Mouse (Mus musculus): Measurements from ENCODE around the gene Zfp292. TPM values are rescaled to one million over a fixed set of nuclear protein-coding genes. Genes with fewer than 3 reads are reported as not detected.
"Not testable (repeated sequence)": the region's sequence is repeated elsewhere in the genome, so short reads cannot be mapped to it uniquely, and the experiment has no call there.

Gene Zfp292
- total and polyA plus RNA-seq, 2 experiments from 2014 or later, result 15.6 to 22.6 TPM

DNA sequence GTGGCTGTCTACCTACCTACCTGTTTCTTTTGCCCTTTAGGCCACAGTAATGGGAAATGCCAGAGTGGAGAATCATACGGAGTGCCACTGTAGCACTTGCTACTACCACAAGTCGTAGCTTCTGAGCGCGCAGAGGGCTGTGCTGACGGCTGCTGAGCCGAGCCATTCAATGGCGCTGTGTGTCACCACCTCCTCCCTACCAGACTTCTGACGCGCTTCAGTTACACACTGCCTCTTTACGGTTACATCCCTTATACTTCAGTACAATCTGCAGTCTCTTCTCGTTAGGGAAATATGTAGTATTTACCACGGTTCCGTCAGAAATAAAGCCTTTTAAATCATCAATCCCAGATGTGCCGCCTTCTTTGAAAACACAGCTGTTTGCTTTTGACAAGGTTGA lies 24.3 kb upstream of the Zfp292 start:
- WGBS, result 46% methylated on average over 14 of the region's 14 CpGs
- no peaks in the 10 kb centered on the region for H3K9me3 ChIP-seq (ENCODE audit: low read length)
- H3K4me3 ChIP-seq (ENCODE audit: low read length), result no peak overlapping the region
- H3K4me1 ChIP-seq (ENCODE audit: insufficient read depth, low read length), result no peaks in the 10 kb centered on the region
- no peaks in the 10 kb centered on the region for H3K36me3 ChIP-seq (ENCODE audit: insufficient read depth, low read length)
- no peak for TF ChIP-seq CTCF (IDR thresholded peaks at IDR 0.05; ENCODE audit: low read depth)
- ATAC-seq, result no peak
- DNase-seq (ENCODE audit: low spot score), result peak; percentile 11
- H3K27ac ChIP-seq, result no peak overlapping the region
- H3K9ac ChIP-seq (replicated peaks; ENCODE audit: low read length), result no peak overlapping the region
- H3K27me3 ChIP-seq (ENCODE audit: insufficient read depth, low read length), result no peaks in the 10 kb centered on the region
- H3K4me2 ChIP-seq (ENCODE audit: low read depth, low read length), result 0 out of 2 replicates have a peak overlapping the region, but pooled peaks have one; percentile 19

DNA sequence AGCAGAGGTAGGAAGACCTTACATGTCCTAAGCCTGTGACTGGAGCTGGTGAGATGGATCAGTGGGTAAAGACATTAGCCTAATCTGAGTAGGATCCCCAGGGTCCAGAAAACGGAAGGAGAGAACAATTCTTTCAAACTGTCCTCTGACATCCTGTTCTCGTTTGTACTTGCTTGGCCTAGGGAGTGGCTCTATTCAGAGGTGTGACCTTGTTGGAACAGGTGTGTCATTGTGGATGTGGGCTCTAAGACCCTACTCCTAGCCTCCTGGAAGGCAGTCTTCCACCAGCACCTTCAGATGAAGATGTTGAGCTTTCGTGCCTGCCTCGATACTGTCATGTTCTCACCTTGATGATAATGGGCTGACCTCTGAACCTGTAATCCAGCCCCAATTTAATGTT lies 23.4 kb upstream of the Zfp292 start:
- no peak for TF ChIP-seq CTCF (IDR thresholded peaks at IDR 0.05; ENCODE audit: low read depth)
- ATAC-seq (no peak), DNase-seq (ENCODE audit: low spot score) (no peak)
- H3K36me3 ChIP-seq (ENCODE audit: insufficient read depth, low read length), result no peaks in the 10 kb centered on the region
- H3K9ac ChIP-seq (replicated peaks; ENCODE audit: low read length), result no peak overlapping the region
- H3K4me3 ChIP-seq (ENCODE audit: low read length), result no peak overlapping the region
- H3K27me3 ChIP-seq (ENCODE audit: insufficient read depth, low read length), result no peaks in the 10 kb centered on the region
- H3K9me3 ChIP-seq (ENCODE audit: low read length), result no peaks in the 10 kb centered on the region
- H3K4me2 ChIP-seq (ENCODE audit: low read depth, low read length), result no peak overlapping the region
- WGBS, result 82% methylated on average over 4 of the region's 4 CpGs
- no peaks in the 10 kb centered on the region for H3K4me1 ChIP-seq (ENCODE audit: insufficient read depth, low read length)
- no peak overlapping the region for H3K27ac ChIP-seq

GRCm38 (mm10) chr4:34905396-34905795 lies 22.6 kb upstream of the Zfp292 start:
- Histone ChIP-seq H3K36me3 (ENCODE audit: insufficient read depth, low read length) (no peaks in the 10 kb centered on the region), H3K9me3 (ENCODE audit: low read length) (no peaks in the 10 kb centered on the region), H3K4me1 (ENCODE audit: insufficient read depth, low read length) (no peaks in the 10 kb centered on the region; the same call in 1 of the 2 replicates), H3K27me3 (ENCODE audit: insufficient read depth, low read length) (no peaks in the 10 kb centered on the region), H3K27ac (no peak overlapping the region), H3K4me3 (ENCODE audit: low read length) (no peak overlapping the region), H3K9ac (replicated peaks; ENCODE audit: low read length) (no peak overlapping the region), H3K4me2 (ENCODE audit: low read depth, low read length) (no peak overlapping the region)
- TF ChIP-seq CTCF (IDR thresholded peaks at IDR 0.05; ENCODE audit: low read depth), result 0 out of 2 replicates have a peak, but pooled peaks have one; percentile 17
- 65% methylated on average over 5 of the region's 5 CpGs for WGBS
- DNase-seq (ENCODE audit: low spot score), result no peak
- ATAC-seq, result no peak

- H3K27ac ChIP-seq; DNase-seq (ENCODE audit: low spot score); H3K9me3 ChIP-seq (ENCODE audit: low read length); H3K36me3 ChIP-seq (ENCODE audit: insufficient read depth, low read length); ATAC-seq; H3K4me2 ChIP-seq (ENCODE audit: low read depth, low read length); H3K4me1 ChIP-seq (ENCODE audit: insufficient read depth, low read length); H3K9ac ChIP-seq (replicated peaks; ENCODE audit: low read length); H3K4me3 ChIP-seq (ENCODE audit: low read length); H3K27me3 ChIP-seq (ENCODE audit: insufficient read depth, low read length): not testable (repeated sequence)
- 82% methylated on average over 3 of the region's 3 CpGs for WGBS
Observed at GRCm38 (mm10) chr4:34901582-34901981, 18.8 kb upstream of the Zfp292 start.

GRCm38 (mm10) chr4:34901166-34901565 lies 18.4 kb upstream of the Zfp292 start:
- Histone ChIP-seq H3K36me3 (ENCODE audit: insufficient read depth, low read length) (no peaks in the 10 kb centered on the region), H3K9ac (replicated peaks; ENCODE audit: low read length) (no peak overlapping the region), H3K27me3 (ENCODE audit: insufficient read depth, low read length) (no peaks in the 10 kb centered on the region), H3K4me2 (ENCODE audit: low read depth, low read length) (no peak overlapping the region), H3K4me1 (ENCODE audit: insufficient read depth, low read length) (no peaks in the 10 kb centered on the region; the same call in 1 of the 2 replicates), H3K27ac (no peak overlapping the region), H3K4me3 (ENCODE audit: low read length) (no peak overlapping the region), H3K9me3 (ENCODE audit: low read length) (no peaks in the 10 kb centered on the region)
- DNase-seq (ENCODE audit: low spot score) (no peak), ATAC-seq (no peak)
- 85% methylated on average over 4 of the region's 4 CpGs for WGBS
- TF ChIP-seq CTCF (IDR thresholded peaks at IDR 0.05; ENCODE audit: low read depth), result no peak

GRCm38 (mm10) chr4:34900155-34900554 lies 17.4 kb upstream of the Zfp292 start:
- ATAC-seq, result peak; percentile 82
- H3K4me3 ChIP-seq (ENCODE audit: low read length), result no peak overlapping the region
- H3K27ac ChIP-seq, result no peak overlapping the region
- no peak for TF ChIP-seq CTCF (IDR thresholded peaks at IDR 0.05; ENCODE audit: low read depth)
- H3K36me3 ChIP-seq (ENCODE audit: insufficient read depth, low read length), result no peaks in the 10 kb centered on the region
- DNase-seq (ENCODE audit: low spot score), result peak; percentile 66
- H3K27me3 ChIP-seq (ENCODE audit: insufficient read depth, low read length), result no peaks in the 10 kb centered on the region
- no peak overlapping the region for H3K9ac ChIP-seq (replicated peaks; ENCODE audit: low read length)
- H3K4me1 ChIP-seq (ENCODE audit: insufficient read depth, low read length), result no peaks in the 10 kb centered on the region; the same call in 1 of the 2 replicates
- peak overlapping the region; percentile 14; the same call in 1 of the 2 replicates for H3K4me2 ChIP-seq (ENCODE audit: low read depth, low read length)
- H3K9me3 ChIP-seq (ENCODE audit: low read length), result no peaks in the 10 kb centered on the region
- 45% methylated on average over 9 of the region's 9 CpGs for WGBS

GRCm38 (mm10) chr4:34899322-34899721 lies 16.6 kb upstream of the Zfp292 start:
- DNase-seq (ENCODE audit: low spot score) (no peak), ATAC-seq (no peak)
- no peak overlapping the region for H3K27ac ChIP-seq
- H3K4me2 ChIP-seq (ENCODE audit: low read depth, low read length), result no peak overlapping the region
- WGBS, result 96% methylated on average over 1 of the region's 1 CpGs
- H3K9ac ChIP-seq (replicated peaks; ENCODE audit: low read length), result no peak overlapping the region
- no peaks in the 10 kb centered on the region for H3K9me3 ChIP-seq (ENCODE audit: low read length)
- no peak for TF ChIP-seq CTCF (IDR thresholded peaks at IDR 0.05; ENCODE audit: low read depth)
- H3K27me3 ChIP-seq (ENCODE audit: insufficient read depth, low read length), result no peaks in the 10 kb centered on the region
- H3K36me3 ChIP-seq (ENCODE audit: insufficient read depth, low read length), result no peaks in the 10 kb centered on the region
- no peak overlapping the region for H3K4me3 ChIP-seq (ENCODE audit: low read length)
- no peaks in the 10 kb centered on the region; the same call in 1 of the 2 replicates for H3K4me1 ChIP-seq (ENCODE audit: insufficient read depth, low read length)
